Mouse (Mus musculus) forelimb bud, embryonic 11.5 days (tissue): Measurements from ENCODE around the gene Slc6a5.

Source experiments
- DNase-seq: peaks from one replicate; pipeline ENCODE4 v3.0.0-alpha.2; 2012; ENCODE audit warnings: low read depth, low spot score

Gene Slc6a5

GRCm38 (mm10) chr7:49981511-49982227, 71.7 kb downstream of the Slc6a5 start:
- DNase-seq: no peak

GRCm38 (mm10) chr7:49984698-49985097, 74.8 kb downstream of the Slc6a5 start:
- DNase-seq: no peak

GRCm38 (mm10) chr7:49985947-49986346, 76.0 kb downstream of the Slc6a5 start:
- no peak for DNase-seq

- DNase-seq: no peak
Observed at GRCm38 (mm10) chr7:49999321-49999720, 89.4 kb downstream of the Slc6a5 start.

- DNase-seq: peak; percentile 39
Observed at GRCm38 (mm10) chr7:50005268-50005667, 95.3 kb downstream of the Slc6a5 start.
